Comparison of ENCODE assay signal across 23 mouse cellular contexts in the genomic region with DNA sequence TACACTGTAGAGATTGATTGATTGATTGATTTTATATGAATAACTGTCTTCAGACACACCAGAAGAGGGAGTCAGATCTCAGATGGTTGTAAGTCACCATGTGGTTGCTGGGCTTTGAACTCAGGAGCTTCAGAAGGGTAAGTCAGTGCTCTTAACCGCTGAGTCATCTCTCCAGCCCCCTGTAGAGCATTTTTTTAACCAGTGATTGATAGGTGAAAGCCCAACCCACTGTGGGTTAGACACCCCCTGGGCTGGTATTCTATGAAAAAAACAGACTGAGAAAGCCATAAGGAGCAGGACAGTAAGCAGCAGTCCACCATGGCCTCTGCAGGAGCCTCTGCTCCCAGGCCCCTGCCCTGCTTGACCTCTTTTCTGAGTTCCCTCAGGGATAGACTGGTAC. TPM values are rescaled to one million over a fixed set of nuclear protein-coding genes. Genes with fewer than 3 reads are reported as not detected.
A peak's percentile ranks its signal among the peaks of the same experiment; 100 is the strongest.
DNase-seq lines count a peak whose midpoint lies in the region; ATAC-seq and TF ChIP-seq lines count a peak whose summit lies in the region.
"Had no signal": no experiment of that assay in that cellular context is flagged by ENCODE, and none has a peak within 500 bp of the region (broad histone marks: within the 10 kb centered on the region; RNA-seq: fewer than 3 reads in every experiment).

No protein-coding gene starts in this region.

- no peak overlapping the region for H3K9ac ChIP-seq in limb, embryonic 11.5 days (ENCODE audit: low read length)
- H3K9ac ChIP-seq in CH12.LX (ENCODE audit: insufficient read depth, low read depth) = no peak overlapping the region
- H3K9ac ChIP-seq in heart, adult 2 months (ENCODE audit: low read depth, low read length) = no peak overlapping the region
- H3K9ac ChIP-seq: forebrain, embryonic 13.5 days; forebrain, postnatal 0 days; heart, embryonic 15.5 days; hindbrain, embryonic 14.5 days had no signal

- no peak for TF ChIP-seq RAD21 in CH12.LX (IDR thresholded peaks at IDR 0.05; ENCODE audit: low read depth, low read length)

- no peak overlapping the region for H3K27ac ChIP-seq in limb, embryonic 11.5 days (replicated peaks; ENCODE audit: low read depth, low read length)
- no peak overlapping the region for H3K27ac ChIP-seq in limb, embryonic 10.5 days
- H3K27ac ChIP-seq in CH12.LX (ENCODE audit: insufficient read depth, low read depth) = no peak overlapping the region
- H3K27ac ChIP-seq in heart, adult 2 months = no peak overlapping the region
- H3K27ac ChIP-seq: embryonic facial prominence, embryonic 10.5 days; forebrain, embryonic 13.5 days; hindbrain, embryonic 10.5 days; hindbrain, embryonic 14.5 days had no signal

- no peaks in the 10 kb centered on the region for H3K27me3 ChIP-seq in limb, embryonic 11.5 days (ENCODE audit: control insufficient read depth, insufficient read depth, low read length)
- no peaks in the 10 kb centered on the region for H3K27me3 ChIP-seq in limb, embryonic 10.5 days (ENCODE audit: low read depth, poor library complexity, severe bottlenecking)
- H3K27me3 ChIP-seq in CH12.LX (replicated peaks) = no peaks in the 10 kb centered on the region
- H3K27me3 ChIP-seq in heart, adult 2 months (ENCODE audit: control insufficient read depth, insufficient read depth, low read length) = no peaks in the 10 kb centered on the region
- H3K27me3 ChIP-seq: forebrain, embryonic 13.5 days; heart, embryonic 15.5 days had no signal

- no peaks in the 10 kb centered on the region for H3K4me1 ChIP-seq in limb, embryonic 11.5 days (ENCODE audit: control insufficient read depth, insufficient read depth, low read length)
- no peaks in the 10 kb centered on the region for H3K4me1 ChIP-seq in limb, embryonic 10.5 days
- H3K4me1 ChIP-seq in CH12.LX (ENCODE audit: control insufficient read depth in 1 of 2, insufficient read depth in 2 of 2) = peaks cover 11 to 24% of the 10 kb centered on the region in 2 experiments
- H3K4me1 ChIP-seq in lung, adult 2 months (ENCODE audit: control insufficient read depth, insufficient read depth, low read length) = peaks cover 5% of the 10 kb centered on the region
- peaks cover 6% of the 10 kb centered on the region; the same call in 1 of the 2 replicates for H3K4me1 ChIP-seq in heart, adult 2 months (ENCODE audit: control insufficient read depth, insufficient read depth, low read length)
- H3K4me1 ChIP-seq: embryonic facial prominence, embryonic 10.5 days; forebrain, embryonic 13.5 days; hindbrain, embryonic 10.5 days had no signal

- no peak overlapping the region for H3K4me2 ChIP-seq in limb, embryonic 11.5 days (ENCODE audit: low read depth, severe bottlenecking)
- no peak overlapping the region for H3K4me2 ChIP-seq in CH12.LX (ENCODE audit: insufficient read depth, low read depth, poor library complexity, severe bottlenecking)
- H3K4me2 ChIP-seq: forebrain, embryonic 13.5 days; heart, embryonic 11.5 days; heart, embryonic 15.5 days; hindbrain, embryonic 14.5 days had no signal

- TF ChIP-seq CTCF in CH12.LX (conservative IDR thresholded peaks at IDR 0.05 in 1 of 2, IDR thresholded peaks at IDR 0.05 in 1 of 2; ENCODE audit: low read depth in 2 of 2, low read length in 2 of 2) = 0 out of 4 replicates have a peak, but pooled peaks of 1 of the 2 experiments have one; percentile 1
- no peak for TF ChIP-seq CTCF in lung, adult 2 months (IDR thresholded peaks at IDR 0.05; ENCODE audit: insufficient read depth, low read length)
- no peak for TF ChIP-seq CTCF in heart, adult 2 months (IDR thresholded peaks at IDR 0.05)

- intact Hi-C loops in heart, adult 2 months (cut with DNase I) = no loop called here

- dilution Hi-C loops in CH12.LX (cut with MboI; ENCODE audit: extremely low pct_ligation_motif_present, extremely low pct_unique_long_range_greater_than_20kb, low sequenced_read_pairs) = no loop called here

- TF ChIP-seq EP300 in CH12.LX (IDR thresholded peaks at IDR 0.05; ENCODE audit: low read length) = no peak
- TF ChIP-seq EP300 in heart, adult 2 months (IDR thresholded peaks at IDR 0.05; ENCODE audit: insufficient read depth, low read depth, low read length) = no peak

- TF ChIP-seq POLR2A in CH12.LX (IDR thresholded peaks at IDR 0.05; ENCODE audit: low read depth, low read length) = no peak
- TF ChIP-seq POLR2A in lung, adult 2 months (IDR thresholded peaks at IDR 0.05; ENCODE audit: borderline replicate concordance, extremely low read depth, low read depth, low read length) = no peak
- no peak for TF ChIP-seq POLR2A in heart, adult 2 months (IDR thresholded peaks at IDR 0.05; ENCODE audit: insufficient read depth, low read depth, low read length)

- no peaks in the 10 kb centered on the region for H3K9me3 ChIP-seq in limb, embryonic 11.5 days (ENCODE audit: control insufficient read depth, low read length)
- no peaks in the 10 kb centered on the region for H3K9me3 ChIP-seq in limb, embryonic 10.5 days (replicated peaks)
- H3K9me3 ChIP-seq in CH12.LX (replicated peaks; ENCODE audit: low read length) = no peaks in the 10 kb centered on the region
- H3K9me3 ChIP-seq: embryonic facial prominence, embryonic 10.5 days; forebrain, embryonic 13.5 days; heart, embryonic 15.5 days; hindbrain, embryonic 10.5 days had no signal

- 68% methylated on average over 1 of the region's 1 CpGs for WGBS in limb, embryonic 11.5 days
- WGBS in limb, embryonic 10.5 days = 71% methylated on average over 1 of the region's 1 CpGs
- WGBS in lung, adult 2 months = 74% methylated on average over 1 of the region's 1 CpGs
- 79% methylated on average over 1 of the region's 1 CpGs for WGBS in heart, adult 2 months

- no peaks in the 10 kb centered on the region for H3K79me2 ChIP-seq in CH12.LX (replicated peaks; ENCODE audit: control insufficient read depth, extremely low read depth, insufficient read depth, poor library complexity, severe bottlenecking)
- no peaks in the 10 kb centered on the region for H3K79me2 ChIP-seq in heart, adult 2 months (replicated peaks; ENCODE audit: control insufficient read depth, insufficient read depth, low read length)

- ATAC-seq in limb, embryonic 11.5 days (ENCODE audit: insufficient number of reproducible peaks, low FRiP score, low TSS enrichment, low read depth) = no peak
- ATAC-seq in common myeloid progenitor, adult 5-6 weeks (replicated peaks; ENCODE audit: low read depth, poor library complexity, severe bottlenecking) = 0 out of 2 replicates have a peak, but pooled peaks have one; percentile 15
- ATAC-seq: CD4-positive, CD25-positive, alpha-beta regulatory T cell, adult 4 months; forebrain, embryonic 13.5 days; forebrain, postnatal 0 days had no signal

- in situ Hi-C loops in CH12.LX (cut with MboI; ENCODE audit: low pct_ligation_motif_present, low pct_unique_long_range_greater_than_20kb, low sequenced_read_pairs) = no loop called here

- H3K4me3 ChIP-seq in limb, embryonic 11.5 days (ENCODE audit: low read depth, low read length) = no peak overlapping the region
- H3K4me3 ChIP-seq in limb, embryonic 10.5 days = no peak overlapping the region
- H3K4me3 ChIP-seq in CH12.LX (replicated peaks in 1 of 3; ENCODE audit: low read depth in 2 of 3, low read length in 2 of 3, poor library complexity in 1 of 3) = no peak overlapping the region
- H3K4me3 ChIP-seq in lung, adult 2 months (replicated peaks; ENCODE audit: extremely low read depth, low read depth, low read length) = no peak overlapping the region
- H3K4me3 ChIP-seq in heart, adult 2 months = no peak overlapping the region
- H3K4me3 ChIP-seq: embryonic facial prominence, embryonic 10.5 days; forebrain, embryonic 13.5 days; heart, embryonic 15.5 days; hindbrain, embryonic 10.5 days had no signal

- DNase-seq in limb, embryonic 11.5 days (ENCODE audit: low spot score) = peak; percentile 11
- DNase-seq in limb, embryonic 10.5 days (ENCODE audit: low spot score) = no peak
- DNase-seq in A20 (ENCODE audit: low read depth, low spot score) = peak; percentile 37
- peak; percentile 33 for DNase-seq in CH12.LX (ENCODE audit: extremely low read depth)
- no peak for DNase-seq in cerebellum, adult 9-10 months
- DNase-seq in lung, adult 2 months = no peak
- DNase-seq in heart, adult 2 months = no peak
- DNase-seq: adrenal gland, postnatal 10 days; B cell, adult 2 months; cerebellum, adult 11 months; cerebellum, adult 9-11 months; cerebellum, postnatal 36 days; forebrain, postnatal 0 days; gastrocnemius, postnatal 14 days; heart, postnatal 14 days had no signal

- H3K36me3 ChIP-seq in limb, embryonic 11.5 days (ENCODE audit: control insufficient read depth, insufficient read depth, low read length) = no peaks in the 10 kb centered on the region
- no peaks in the 10 kb centered on the region for H3K36me3 ChIP-seq in limb, embryonic 10.5 days
- no peaks in the 10 kb centered on the region for H3K36me3 ChIP-seq in CH12.LX (replicated peaks in 1 of 2; ENCODE audit: control insufficient read depth in 1 of 2, insufficient read depth in 1 of 2, low read length in 1 of 2)
- no peaks in the 10 kb centered on the region for H3K36me3 ChIP-seq in heart, adult 2 months (ENCODE audit: control insufficient read depth, insufficient read depth, low read length)
- H3K36me3 ChIP-seq: embryonic facial prominence, embryonic 10.5 days; heart, embryonic 15.5 days; hindbrain, embryonic 10.5 days had no signal

TF ChIP-seq in CH12.LX, 34 proteins besides CTCF, POLR2A, EP300 and RAD21 (continues in another document):
- peak; percentile 72 for TF ChIP-seq ZNF384 (IDR thresholded peaks at IDR 0.05; ENCODE audit: low read depth, low read length)
- TF ChIP-seq MAFK (IDR thresholded peaks at IDR 0.05; ENCODE audit: insufficient replicate concordance, low read length) = peak; percentile 49; the same call in 1 of the 2 replicates
- TF ChIP-seq GABPA (IDR thresholded peaks at IDR 0.05; ENCODE audit: insufficient replicate concordance, low read depth, low read length) = no peak
- no peak for TF ChIP-seq POLR2AphosphoS2 (IDR thresholded peaks at IDR 0.05; ENCODE audit: low read depth, low read length)
- no peak for TF ChIP-seq E2F4 (IDR thresholded peaks at IDR 0.05; ENCODE audit: insufficient replicate concordance, low read depth, low read length)
- no peak for TF ChIP-seq ZKSCAN1 (IDR thresholded peaks at IDR 0.05; ENCODE audit: borderline replicate concordance, low read depth, low read length)
- no peak for TF ChIP-seq CHD2 (IDR thresholded peaks at IDR 0.05; ENCODE audit: low read length)
- TF ChIP-seq NELFE (IDR thresholded peaks at IDR 0.05; ENCODE audit: low read depth, low read length) = no peak
- no peak for TF ChIP-seq TBP (conservative IDR thresholded peaks at IDR 0.05; ENCODE audit: low read depth, low read length)
- TF ChIP-seq MAX (IDR thresholded peaks at IDR 0.05; ENCODE audit: low read length) = no peak

RNA-seq across cellular contexts. Expression of gene Arhgap29, which starts 12.7 kb away (rescaled TPM):
- 42.0 and 43.7 TPM in 2 replicates for polyA plus RNA-seq in limb, embryonic 11.5 days (2014; fragmentation: Nextera tagmentation; extraction: Ambion mirVana)
- polyA plus RNA-seq in limb, embryonic 10.5 days (2016; fragmentation: Nextera tagmentation; extraction: Ambion mirVana) = 32.0 and 39.7 TPM in 2 replicates
- 24.1 and 37.0 TPM in 2 replicates for total RNA-seq in CH12.LX (2012; rRNA removed)
- total RNA-seq in CH12.LX (2014; rRNA removed) = 45.8 and 53.7 TPM in 2 replicates
- 17.8 and 19.7 TPM in 2 replicates for polyA plus RNA-seq in CH12.LX (2012; ENCODE audit: insufficient read length, low read depth)
- 1.7 and 2.6 TPM in 2 replicates for total RNA-seq in common myeloid progenitor, adult 5-6 weeks (2017)
- polyA plus RNA-seq in lung, adult 2 months (2012; rRNA removed) = 51.0 and 73.8 TPM in 2 replicates
- total RNA-seq in heart, adult 2 months (2021) = 10 to 100 TPM; 38.6 to 41.2 TPM
- polyA plus RNA-seq in heart, adult 2 months (2012; rRNA removed) = 30.7 and 57.0 TPM in 2 replicates

Comparison
In these comparisons a context has a peak if more than half of its experiments do, and no peak if none do; other contexts are left out.
1. DNase-seq: peak in limb, embryonic 11.5 days (single experiment), A20 (single experiment) and CH12.LX (single experiment); none in limb, embryonic 10.5 days (single experiment), cerebellum, adult 9-10 months (single experiment), lung, adult 2 months (single experiment) and heart, adult 2 months (0 of 2).